Mouse (Mus musculus): ENCODE measurements at regions not wholly inside any gene's neighbourhood (a gene's known extent, or its start where the extent isn't known, plus 50 kb on each side); places are given as distances from the start of the nearest gene placed in this dataset.

GRCm38 (mm10) chr1:98268853-98269252, 152.1 kb upstream of the Slco6d1 start:
- DNase-seq (ENCODE audit: low read depth, low spot score), result no peak

- no peak for DNase-seq (ENCODE audit: low read depth, low spot score)
Measured at GRCm38 (mm10) chr1:98270212-98270611, 150.7 kb upstream of the Slco6d1 start.

- DNase-seq (ENCODE audit: low read depth, low spot score), result no peak
Measured at GRCm38 (mm10) chr1:98273966-98274616, 146.8 kb upstream of the Slco6d1 start.

GRCm38 (mm10) chr1:98275524-98275923, 145.4 kb upstream of the Slco6d1 start:
- no peak for DNase-seq (ENCODE audit: low read depth, low spot score)

GRCm38 (mm10) chr1:98279446-98280048, 141.4 kb upstream of the Slco6d1 start:
- DNase-seq (ENCODE audit: low read depth, low spot score), result no peak

- no peak for DNase-seq (ENCODE audit: low read depth, low spot score)
Measured at GRCm38 (mm10) chr1:98280263-98281052, 140.5 kb upstream of the Slco6d1 start.

GRCm38 (mm10) chr1:98281053-98281770, 139.7 kb upstream of the Slco6d1 start:
- DNase-seq (ENCODE audit: low read depth, low spot score), result no peak

- DNase-seq (ENCODE audit: low read depth, low spot score), result no peak
Measured at GRCm38 (mm10) chr1:98281771-98282149, 139.2 kb upstream of the Slco6d1 start.

- no peak for DNase-seq (ENCODE audit: low read depth, low spot score)
Measured at GRCm38 (mm10) chr1:98303166-98303565, 117.8 kb upstream of the Slco6d1 start.

GRCm38 (mm10) chr1:98306363-98306762, 114.6 kb upstream of the Slco6d1 start:
- DNase-seq (ENCODE audit: low read depth, low spot score), result no peak

- DNase-seq (ENCODE audit: low read depth, low spot score), result no peak
Measured at GRCm38 (mm10) chr1:98307519-98307918, 113.4 kb upstream of the Slco6d1 start.

GRCm38 (mm10) chr1:98309894-98310293, 111.0 kb upstream of the Slco6d1 start:
- no peak for DNase-seq (ENCODE audit: low read depth, low spot score)

GRCm38 (mm10) chr1:98350095-98350549, 70.8 kb upstream of the Slco6d1 start:
- DNase-seq (ENCODE audit: low read depth, low spot score), result peak; percentile 8

- DNase-seq (ENCODE audit: low read depth, low spot score), result no peak
Measured at GRCm38 (mm10) chr1:98350725-98351124, 70.2 kb upstream of the Slco6d1 start.

GRCm38 (mm10) chr1:98351530-98351929, 69.4 kb upstream of the Slco6d1 start:
- DNase-seq (ENCODE audit: low read depth, low spot score), result no peak

Measured in R1 (cell line).